Mouse (Mus musculus) MN1 (cell line): ENCODE measurements around the gene Vmn1r54.
"Not testable (repeated sequence)": the region's sequence is repeated elsewhere in the genome, so short reads cannot be mapped to it uniquely, and the experiment has no call there.

ENCODE experiments used
- DNase-seq: peaks from one replicate; pipeline ENCODE4 v3.0.0-alpha.2; 2016; ENCODE audit warnings: low spot score

Gene Vmn1r54

DNA sequence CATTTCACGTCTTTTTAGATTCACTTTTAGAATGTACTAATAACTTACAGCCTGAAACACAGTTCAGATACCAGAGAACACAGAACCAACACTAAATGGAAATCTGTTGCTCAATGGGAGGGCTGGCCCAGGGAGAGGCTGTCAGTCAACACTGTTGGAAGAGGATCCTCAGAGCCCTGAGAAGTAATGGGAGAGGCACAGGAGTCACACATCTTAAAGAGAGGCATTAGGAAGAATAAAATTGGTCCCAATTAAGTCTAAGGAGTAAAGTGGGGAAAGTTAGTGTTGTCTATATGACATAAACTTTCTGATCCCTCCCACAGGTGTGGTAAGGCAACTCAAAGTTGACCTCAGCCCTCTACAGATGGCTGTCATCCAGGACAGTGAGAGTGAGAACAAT is at the start of gene Vmn1r54:
Gene Vmn1r54 (plus strand): TSS at position 301 of the 400 bp plus-strand sequence.
- no peak for DNase-seq

DNA sequence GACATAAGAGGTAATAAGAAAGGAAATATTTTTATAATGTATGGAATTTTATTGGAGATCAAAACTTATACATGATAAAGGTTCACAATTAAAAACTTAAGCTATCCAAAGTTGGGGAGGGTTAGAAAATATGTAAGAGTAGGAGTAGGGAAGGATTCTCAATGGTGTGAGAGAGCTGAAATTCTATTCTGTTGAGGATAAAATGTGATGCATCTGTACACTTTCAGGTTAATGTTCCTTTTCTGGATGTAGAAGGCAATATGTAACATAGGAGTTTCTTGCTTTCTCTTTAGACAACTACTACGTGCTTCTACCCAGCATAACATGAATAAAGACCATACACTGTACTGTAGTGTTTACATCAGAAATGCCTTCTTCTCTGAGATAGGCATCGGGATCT is 43.6 kb upstream of the Vmn1r54 start, which contains the start of gene V1ra8:
Gene V1ra8 (plus strand): TSS at position 301 of the 400 bp plus-strand sequence.
- DNase-seq: not testable (repeated sequence)

DNA sequence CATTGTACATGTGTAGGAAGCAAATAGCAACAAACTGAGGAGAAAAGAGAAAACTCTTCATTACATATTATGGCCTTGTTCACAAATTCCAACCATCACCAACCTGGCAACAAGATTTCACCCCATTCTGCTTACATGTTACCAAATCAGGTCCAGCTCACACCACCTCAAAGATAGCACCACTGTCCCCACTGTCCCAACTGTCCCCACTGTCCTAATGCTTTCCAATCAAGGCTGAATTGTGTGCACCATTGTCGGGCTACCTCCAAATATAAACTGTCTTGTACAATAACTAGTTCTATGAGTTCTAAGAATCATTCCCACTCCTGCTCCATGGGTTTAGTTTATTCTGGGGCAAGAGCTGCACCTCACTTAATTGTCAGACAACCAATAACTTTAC is 21.8 kb upstream of the Vmn1r54 start, which contains the start of gene Vmn1r53:
Gene Vmn1r53 (minus strand): TSS at position 101 of the 400 bp plus-strand sequence.
- no peak for DNase-seq

DNA sequence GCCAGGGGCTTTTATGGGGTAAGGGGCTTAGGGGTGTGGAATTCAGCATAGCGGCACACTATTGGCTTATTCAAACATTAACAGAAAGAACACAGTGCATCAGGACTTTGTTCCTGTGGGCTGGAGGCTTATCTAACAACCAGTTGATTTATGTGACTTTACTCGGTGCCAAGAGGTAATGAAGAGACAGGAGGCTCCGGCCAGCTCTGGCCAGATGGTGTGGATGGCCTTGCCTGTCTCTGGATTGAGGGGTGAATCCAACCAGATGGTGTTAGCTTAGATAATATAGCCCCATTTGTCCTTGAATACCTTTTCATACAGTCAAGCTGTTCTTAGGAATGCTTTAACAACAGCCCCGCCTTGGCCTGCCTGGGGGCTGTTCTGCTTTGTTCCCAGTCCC is 14.0 kb upstream of the Vmn1r54 start:
- not testable (repeated sequence) for DNase-seq

DNA sequence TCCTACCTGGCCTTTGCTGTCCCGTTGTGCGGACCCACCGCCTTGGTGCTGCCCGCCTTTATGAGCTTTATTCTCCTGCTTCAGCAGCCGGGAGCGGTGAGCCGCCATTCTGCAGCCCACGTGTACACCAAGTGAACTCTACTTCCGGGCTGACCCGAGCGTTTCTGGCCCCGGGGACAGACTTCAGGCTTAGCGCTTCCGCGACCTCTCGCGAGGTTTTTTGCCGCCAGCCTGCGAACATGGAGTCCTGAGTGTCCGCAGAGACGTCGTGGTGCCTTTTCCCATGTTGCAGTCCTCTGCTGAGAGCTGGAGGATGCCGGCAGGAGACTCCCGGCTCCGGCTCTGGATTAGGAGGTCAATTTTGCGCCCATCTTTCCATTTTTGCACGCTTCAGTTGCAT is 13.4 kb upstream of the Vmn1r54 start:
- DNase-seq: no peak

DNA sequence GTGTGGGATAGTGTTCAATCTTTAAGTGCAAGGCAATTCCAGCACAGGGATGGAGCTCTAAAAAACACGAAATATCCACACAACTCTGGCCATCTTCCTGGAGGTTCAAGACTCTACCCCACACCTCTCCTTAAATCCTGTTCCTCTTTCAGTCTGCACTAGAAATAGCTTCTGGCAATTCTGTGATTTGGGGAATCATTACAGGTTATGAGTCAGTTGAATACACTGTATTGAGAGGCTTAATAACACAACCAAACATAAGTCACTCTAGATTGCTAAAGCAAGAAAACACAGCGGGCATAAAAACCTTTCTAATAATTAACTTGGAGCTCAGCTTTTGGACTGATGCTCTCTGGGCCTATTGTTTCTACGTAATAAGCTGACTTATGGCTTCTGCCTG is 2.1 kb upstream of the Vmn1r54 start:
- no peak for DNase-seq

DNA sequence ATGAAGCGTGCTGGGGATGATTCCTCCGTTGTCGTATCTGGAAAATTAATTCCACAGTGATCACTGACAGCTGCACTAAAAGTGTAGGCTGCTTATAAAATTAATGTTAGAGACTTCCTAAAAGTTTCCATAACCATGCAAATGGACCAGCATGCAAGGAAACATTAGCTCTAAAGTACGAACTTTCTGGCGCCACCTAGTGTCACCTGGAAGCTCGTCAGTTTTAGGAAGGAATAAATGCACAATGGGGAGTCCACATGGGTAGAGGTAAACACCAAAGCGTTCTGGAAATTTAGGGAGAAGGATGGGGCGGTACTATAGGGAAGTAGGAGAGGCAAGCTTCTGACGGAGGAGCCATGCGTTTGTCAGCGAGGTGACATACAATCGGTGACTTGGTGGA is 42.2 kb downstream of the Vmn1r54 start:
- DNase-seq: no peak

DNA sequence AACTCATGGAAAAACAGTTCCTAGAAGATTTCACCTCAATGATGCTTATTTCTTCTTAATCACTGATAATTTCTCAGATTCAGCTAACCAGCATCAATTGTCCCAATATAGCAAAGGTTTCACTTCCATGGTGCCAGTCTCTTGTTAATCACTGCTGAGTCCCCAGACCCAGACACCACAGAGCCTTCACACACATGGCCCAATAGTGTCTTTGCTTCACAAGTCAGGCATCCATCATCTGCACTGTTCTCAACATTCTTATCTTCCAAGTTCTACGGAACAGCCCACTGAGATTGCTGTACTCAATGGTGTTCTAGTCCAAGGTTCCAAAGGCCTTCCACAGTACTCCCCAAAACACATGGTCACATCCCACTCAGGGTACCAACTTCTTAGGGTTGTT is 54.8 kb downstream of the Vmn1r54 start, which contains the start of gene BC048671:
Gene BC048671 (plus strand): TSS at position 301 of the 400 bp plus-strand sequence.
- DNase-seq: no peak

DNA sequence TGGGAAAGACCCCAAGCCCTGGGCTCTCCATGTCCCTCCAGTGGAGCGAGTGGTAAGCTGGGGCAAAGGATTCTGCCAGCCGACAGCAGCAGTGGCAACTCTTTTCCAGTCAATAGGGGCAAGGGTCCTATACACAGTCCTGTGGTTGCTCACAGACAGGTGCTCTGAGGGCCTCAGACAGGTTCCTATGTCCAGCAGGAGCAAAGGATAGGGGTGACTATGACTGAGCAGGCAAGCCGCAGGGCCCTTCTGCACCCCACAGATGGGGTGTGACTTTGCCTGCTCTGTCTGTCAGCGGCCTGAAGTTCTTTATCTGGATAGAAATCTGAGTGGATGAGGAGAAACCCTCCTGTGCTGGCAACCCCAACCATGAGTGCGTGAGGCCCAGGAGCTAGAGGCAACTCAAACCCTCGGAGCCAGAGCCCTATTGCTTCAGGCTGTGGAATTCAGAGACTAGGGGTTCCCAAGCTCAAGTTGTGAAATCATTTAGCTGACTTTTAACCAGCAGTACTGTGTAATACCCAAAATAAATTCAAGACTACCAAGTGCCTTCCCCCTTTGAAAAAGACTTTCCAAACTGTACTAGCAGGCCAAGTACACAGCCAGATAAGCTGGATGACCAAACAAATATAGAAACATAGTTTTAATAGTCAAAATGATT is 60.3 kb downstream of the Vmn1r54 start:
- no peak for DNase-seq

DNA sequence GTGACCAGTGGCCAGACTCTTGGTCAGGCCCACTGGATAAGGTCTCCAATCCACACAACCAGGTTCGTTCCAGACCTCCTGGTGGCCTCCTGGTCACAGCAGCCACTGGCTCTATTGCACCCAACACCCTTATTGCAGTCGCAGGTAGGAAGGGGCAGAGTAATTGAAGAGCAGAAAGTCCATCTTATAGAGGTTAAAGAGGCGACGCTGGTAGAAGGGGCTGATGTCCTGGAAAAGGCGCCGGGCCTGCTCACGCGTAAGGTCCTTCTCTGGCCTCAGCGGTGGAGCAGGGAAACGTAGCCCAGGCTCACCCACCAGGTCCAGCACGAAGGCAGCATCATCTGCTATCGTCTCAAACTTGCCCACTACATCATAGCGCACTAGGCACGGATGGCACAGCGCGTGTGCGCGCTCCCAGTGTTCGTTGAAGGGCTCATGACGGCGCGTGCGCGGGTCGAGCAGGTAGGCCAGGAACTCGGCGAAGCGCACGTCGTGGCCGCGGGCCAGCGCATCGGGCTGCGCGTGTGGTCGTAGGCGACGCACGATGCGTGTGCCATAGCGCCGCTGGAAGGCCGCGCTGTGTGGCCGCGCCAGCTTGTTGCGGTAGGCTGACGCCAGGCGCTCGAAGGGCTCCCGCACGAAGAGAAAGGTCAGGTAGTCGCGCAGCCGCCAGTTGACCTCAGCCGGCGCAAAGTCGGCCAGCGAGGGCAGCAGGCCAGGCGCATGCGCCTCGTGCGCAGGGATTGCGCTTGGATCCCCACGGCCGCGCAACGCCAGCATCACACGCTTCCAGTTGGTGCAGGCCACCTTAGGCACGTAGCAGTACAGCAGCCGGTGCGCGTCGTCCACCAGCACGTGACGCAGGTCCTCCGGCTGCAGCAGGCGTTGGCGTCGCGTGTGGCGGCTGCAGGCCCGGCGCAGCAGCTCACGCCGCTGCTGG is 63.0 kb downstream of the Vmn1r54 start:
- DNase-seq: no peak

DNA sequence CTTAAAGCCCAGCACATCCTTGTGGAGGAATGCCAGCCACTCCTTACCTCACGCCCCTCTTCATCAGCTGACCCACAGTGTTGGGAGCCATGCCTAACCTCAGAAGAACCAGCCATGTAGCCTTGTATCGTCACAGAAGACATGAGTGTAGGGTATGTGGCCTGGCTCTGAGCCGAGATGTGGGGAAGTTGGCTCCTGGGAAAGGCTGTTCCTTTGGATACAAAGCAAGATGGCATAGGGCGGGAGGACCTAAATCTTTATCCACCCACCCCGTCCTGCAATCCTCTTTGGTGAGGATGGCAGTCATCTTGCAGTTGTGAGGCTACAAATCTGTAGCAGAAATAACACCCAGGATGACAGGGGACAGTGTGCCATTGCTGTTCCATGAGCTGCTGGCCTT is 69.9 kb downstream of the Vmn1r54 start:
- DNase-seq: no peak

DNA sequence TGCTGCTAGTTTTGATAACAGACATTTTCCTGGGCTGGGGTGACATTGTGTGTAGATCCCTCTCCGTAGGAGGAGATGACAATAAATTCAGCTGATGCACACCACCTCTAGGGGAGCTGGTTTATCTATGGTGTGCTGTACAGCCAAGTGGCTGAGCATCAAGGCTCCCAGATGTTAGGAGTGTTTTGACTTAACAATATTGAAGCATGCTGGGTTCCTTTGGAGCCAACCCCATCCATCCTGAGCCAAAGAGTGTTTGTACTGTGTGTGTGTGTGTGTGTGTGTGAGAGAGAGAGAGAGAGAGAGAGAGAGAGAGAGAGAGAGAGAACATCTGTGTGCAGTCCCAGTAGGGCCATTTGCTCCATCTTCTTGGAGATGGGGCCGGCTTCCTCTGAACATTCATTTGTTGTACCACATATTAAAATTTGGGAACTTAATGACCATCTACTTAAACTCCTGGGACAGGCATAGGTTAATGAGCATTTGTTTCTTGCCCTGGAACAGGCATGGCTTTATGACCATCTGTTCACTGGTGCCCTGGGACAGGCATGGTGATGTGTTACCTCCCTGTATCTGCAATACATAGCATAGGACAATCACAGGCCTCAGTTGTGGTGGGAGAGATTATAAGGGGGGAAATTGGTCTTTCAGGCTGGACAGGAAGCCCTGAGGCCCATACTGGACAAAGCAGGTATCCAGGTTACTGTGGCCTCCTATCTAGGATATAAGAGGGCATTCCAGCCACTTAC is 71.6 kb downstream of the Vmn1r54 start:
- DNase-seq: no peak

DNA sequence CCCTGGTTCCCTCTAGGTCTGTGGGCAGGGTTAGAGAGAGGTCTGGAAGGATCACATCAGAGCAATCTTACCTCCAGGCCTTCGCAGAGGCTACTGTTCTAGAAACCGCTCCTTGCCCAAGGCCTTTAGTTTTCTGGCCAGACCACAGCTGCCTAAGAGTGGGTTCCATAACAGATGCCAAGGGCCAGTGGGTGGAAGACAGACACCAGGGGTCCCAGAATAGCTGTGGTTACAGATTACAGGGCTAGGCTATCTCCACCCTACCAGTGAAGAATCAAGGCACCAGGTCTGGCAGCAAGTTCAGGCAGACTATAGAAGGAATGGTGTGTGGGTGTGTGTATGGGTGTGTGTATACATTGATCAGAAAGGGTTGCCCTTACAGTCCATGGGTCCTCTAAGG is 72.9 kb downstream of the Vmn1r54 start:
- DNase-seq: no peak

DNA sequence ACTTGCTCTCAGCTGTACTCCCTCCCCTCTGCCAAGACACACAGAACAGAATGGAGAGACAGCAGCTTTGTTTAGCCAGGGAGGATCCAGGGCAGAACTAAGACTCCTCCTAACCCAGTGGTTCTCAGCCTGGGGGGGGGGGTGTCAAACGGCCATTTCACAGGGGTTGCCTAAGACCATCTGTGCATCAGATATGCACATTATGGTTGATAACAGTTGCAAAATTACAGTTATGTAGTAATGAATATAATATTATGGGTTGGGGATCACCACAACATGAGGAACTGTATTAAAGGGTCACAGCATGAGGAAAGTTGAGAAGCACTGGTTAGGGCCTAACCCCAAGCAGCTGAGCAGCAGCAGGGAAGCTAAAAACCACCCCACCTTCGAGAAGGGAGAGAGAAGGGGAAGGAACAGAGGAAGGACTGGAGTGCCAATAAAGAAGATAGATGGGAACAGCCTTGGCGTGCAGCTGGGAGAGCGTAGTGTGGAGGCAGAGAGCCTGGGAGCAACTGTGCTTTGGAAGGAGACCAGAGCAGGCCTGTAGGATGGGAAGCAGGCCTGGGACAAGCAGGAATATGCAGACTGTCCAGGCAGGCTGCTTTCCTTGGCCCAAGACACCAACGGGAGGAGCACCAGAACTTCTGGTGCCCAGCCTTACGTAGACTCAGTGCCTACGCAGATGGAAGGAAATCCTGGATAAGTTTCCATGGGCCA is 73.5 kb downstream of the Vmn1r54 start:
- no peak for DNase-seq

DNA sequence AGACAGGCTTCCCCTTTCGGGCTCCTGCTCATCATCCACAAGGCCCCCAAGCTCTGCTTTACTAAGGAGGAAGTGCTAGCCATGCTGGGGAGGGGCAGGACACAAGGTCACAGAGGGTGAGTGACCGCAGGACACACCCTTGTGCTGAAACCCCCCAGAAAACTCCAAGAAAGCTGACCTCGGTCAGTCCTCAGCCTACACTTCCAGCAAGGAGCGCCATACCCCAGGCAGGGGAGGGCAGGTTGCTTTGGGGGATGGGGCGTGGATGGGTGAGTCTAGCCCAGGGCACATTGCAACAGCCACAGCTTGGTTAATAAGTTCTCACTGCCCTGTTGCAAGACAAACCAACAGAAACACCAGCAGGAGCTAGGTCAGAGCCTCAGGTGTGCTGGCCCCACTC is 74.3 kb downstream of the Vmn1r54 start:
- DNase-seq: no peak
